Mouse (Mus musculus): ENCODE results near the gene Celf5. TPM values are rescaled to one million over a fixed set of nuclear protein-coding genes. Genes with fewer than 3 reads are reported as not detected.
"Not testable (repeated sequence)": the region's sequence is repeated elsewhere in the genome, so short reads cannot be mapped to it uniquely, and the experiment has no call there.

Celf5 gene
- total RNA-seq, 2 experiments from 2014 or later, result 268 TPM

- no peak for DNase-seq (ENCODE audit: low spot score in 2 of 2)
These were observed 25.4 kb downstream of the Celf5 start for GRCm38 (mm10) chr10:81456983-81457563.

- DNase-seq (ENCODE audit: low spot score in 2 of 2), result no peak
These were observed 27.2 kb downstream of the Celf5 start, which contains the start of gene Nfic for GRCm38 (mm10) chr10:81455181-81455895. Gene Nfic (minus strand): TSS chr10:81455635.

- DNase-seq (ENCODE audit: low spot score in 2 of 2), result no peak
These were observed 28.4 kb downstream of the Celf5 start for GRCm38 (mm10) chr10:81454106-81454505.

- DNase-seq (ENCODE audit: low spot score in 2 of 2), result no peak
These were observed 29.6 kb downstream of the Celf5 start for GRCm38 (mm10) chr10:81452947-81453288.

GRCm38 (mm10) chr10:81452237-81452946, 30.1 kb downstream of the Celf5 start:
- peak in 1 of 2 experiments; percentile 6 for DNase-seq (ENCODE audit: low spot score in 2 of 2)

- peak in 1 of 2 experiments; percentile 3 for DNase-seq (ENCODE audit: low spot score in 2 of 2)
These were observed 31.2 kb downstream of the Celf5 start for GRCm38 (mm10) chr10:81451365-81451745.

- DNase-seq (ENCODE audit: low spot score in 2 of 2), result no peak
These were observed 31.7 kb downstream of the Celf5 start for GRCm38 (mm10) chr10:81450641-81451364.

- DNase-seq (ENCODE audit: low spot score in 2 of 2), result peak in 1 of 2 experiments; percentile 91
These were observed 32.4 kb downstream of the Celf5 start for GRCm38 (mm10) chr10:81450140-81450539.

GRCm38 (mm10) chr10:81445516-81445915, 37.0 kb downstream of the Celf5 start:
- not testable (repeated sequence) for DNase-seq (ENCODE audit: low spot score in 2 of 2)

GRCm38 (mm10) chr10:81441019-81441418, 41.5 kb downstream of the Celf5 start:
- no peak for DNase-seq (ENCODE audit: low spot score in 2 of 2)

GRCm38 (mm10) chr10:81435436-81435835, 47.1 kb downstream of the Celf5 start:
- peak in 1 of 2 experiments; percentile 88 for DNase-seq (ENCODE audit: low spot score in 2 of 2)

- DNase-seq (ENCODE audit: low spot score in 2 of 2), result peak in 1 of 2 experiments; percentile 3
These were observed 47.9 kb downstream of the Celf5 start for GRCm38 (mm10) chr10:81434361-81435263.

- peak in 1 of 2 experiments; percentile 31 for DNase-seq (ENCODE audit: low spot score in 2 of 2)
These were observed 48.8 kb downstream of the Celf5 start for GRCm38 (mm10) chr10:81433541-81434289.

- DNase-seq (ENCODE audit: low spot score in 2 of 2), result peak; percentile 91 to 97
These were observed 49.6 kb downstream of the Celf5 start for GRCm38 (mm10) chr10:81432868-81433262.

- no peak for DNase-seq (ENCODE audit: low spot score in 2 of 2)
These were observed 50.2 kb downstream of the Celf5 start for GRCm38 (mm10) chr10:81432169-81432867.

- peak in 1 of 2 experiments; percentile 53 for DNase-seq (ENCODE audit: low spot score in 2 of 2)
These were observed 50.9 kb downstream of the Celf5 start for GRCm38 (mm10) chr10:81431526-81432168.

GRCm38 (mm10) chr10:81430831-81431525, 51.5 kb downstream of the Celf5 start:
- DNase-seq (ENCODE audit: low spot score in 2 of 2), result peak; percentile 73 to 76

Measured in layer of hippocampus, adult 18-20 months (tissue).